Mouse (Mus musculus) C2C12 (cell line): ENCODE measurements around the gene Arhgef3. TPM values are rescaled to one million over a fixed set of nuclear protein-coding genes. Genes with fewer than 3 reads are reported as not detected.

Experiments used
- H3K27me3 ChIP-seq: one replicate; pipeline ENCODE4 v1.6.1; 2011; ENCODE audit not compliant: control insufficient read depth, insufficient read depth, insufficient read length
- H3K36me3 ChIP-seq: one replicate; pipeline ENCODE4 v1.6.1; 2011; ENCODE audit not compliant: control insufficient read depth, insufficient read depth
- H3K4me3 ChIP-seq: one replicate; pipeline ENCODE4 v1.5.1; 2011; ENCODE audit warnings: mild to moderate bottlenecking, control low read depth; ENCODE audit not compliant: poor library complexity, insufficient read depth, severe bottlenecking
- H3K79me2 ChIP-seq: one replicate; pipeline ENCODE4 v1.6.1; 2011; ENCODE audit not compliant: control insufficient read depth, insufficient read depth
- H3K79me3 ChIP-seq: one replicate; pipeline ENCODE4 v1.6.1; 2011; ENCODE audit warnings: low read depth, control low read depth
- H3ac ChIP-seq: one replicate; pipeline ENCODE3; 2011; ENCODE audit warnings: low read depth; ENCODE audit not compliant: control insufficient read depth, insufficient read length
- CEBPB ChIP-seq: IDR thresholded peaks from one replicate; pipeline ENCODE4 v1.6.1; 2011; ENCODE audit warnings: low read depth, mild to moderate bottlenecking, control low read depth, moderate library complexity
- CTCF ChIP-seq: IDR thresholded peaks from one replicate; pipeline ENCODE4 v1.5.1; 2011; ENCODE audit not compliant: control insufficient read depth, insufficient read depth, insufficient read length
- FOSL1 ChIP-seq: IDR thresholded peaks from one replicate; pipeline ENCODE4 v1.8.0; 2011; ENCODE audit warnings: mild to moderate bottlenecking, low read length; ENCODE audit not compliant: poor library complexity, insufficient read depth, severe bottlenecking
- MAX ChIP-seq: IDR thresholded peaks from one replicate; pipeline ENCODE4 v1.6.1; 2011; ENCODE audit warnings: mild to moderate bottlenecking, control low read depth
- MYOD1 ChIP-seq: IDR thresholded peaks from one replicate; pipeline ENCODE4 v1.6.1; 2011; ENCODE audit warnings: low read depth; ENCODE audit not compliant: control insufficient read depth, insufficient read length
- MYOG ChIP-seq: IDR thresholded peaks from one replicate; pipeline ENCODE4 v1.6.1; 2011; ENCODE audit not compliant: control insufficient read depth, insufficient read length; ENCODE audit errors: extremely low read depth
- USF1 ChIP-seq: IDR thresholded peaks from one replicate; pipeline ENCODE4 v1.6.1; 2011; ENCODE audit warnings: low read depth, mild to moderate bottlenecking, control low read depth, moderate library complexity
- polyA plus RNA-seq: library from polyadenylated mRNA; unstranded; fragments of >200 nt; fragmentation: generic; extraction: Trizol; gene quantifications from one replicate; pipeline ENCODE4 v1.2.1, GENCODE M21; 2012; ENCODE audit warnings: missing spikeins

The Arhgef3 gene
- polyA plus RNA-seq, 1 experiment = 1.1 TPM

DNA sequence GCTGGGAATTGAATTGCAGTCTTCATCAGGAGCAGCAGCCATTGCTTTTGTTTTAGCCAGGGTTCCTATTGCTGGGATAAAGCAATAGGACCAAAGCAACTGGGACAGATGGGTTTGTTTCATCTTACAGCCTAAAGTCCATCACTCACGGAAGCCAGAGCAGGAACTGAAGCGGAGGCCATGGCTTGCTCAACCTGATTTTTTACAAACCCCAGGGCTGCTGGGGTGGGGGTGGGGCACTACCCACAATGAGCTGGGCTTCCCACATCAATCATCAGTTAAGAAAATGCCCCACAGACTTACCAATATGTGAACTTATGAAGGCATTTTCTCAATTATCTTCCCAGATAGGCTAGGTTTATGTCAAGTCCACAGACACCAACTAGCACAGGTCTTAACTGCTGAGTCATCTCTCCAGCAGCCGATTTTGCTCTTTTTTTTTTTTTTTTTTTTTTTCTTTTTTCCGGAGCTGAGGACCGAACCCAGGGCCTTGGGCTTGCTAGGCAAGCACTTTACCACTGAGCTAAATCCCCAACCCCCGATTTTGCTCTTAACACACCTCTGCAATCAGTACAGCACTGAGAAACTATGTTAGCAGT lies 59.6 kb downstream of the Arhgef3 start:
- Histone ChIP-seq H3K36me3 (no peaks in the 10 kb centered on the region), H3K79me2 (no peaks in the 10 kb centered on the region), H3K27me3 (no peaks in the 10 kb centered on the region), H3K4me3 (no peak overlapping the region), H3ac (no peak overlapping the region), H3K79me3 (no peaks in the 10 kb centered on the region)
- TF ChIP-seq MYOD1 = no peak

- Histone ChIP-seq H3K79me2 (no peaks in the 10 kb centered on the region), H3K27me3 (no peaks in the 10 kb centered on the region), H3K79me3 (no peaks in the 10 kb centered on the region), H3K36me3 (no peaks in the 10 kb centered on the region), H3ac (no peak overlapping the region), H3K4me3 (no peak overlapping the region)
- TF ChIP-seq MAX (no peak), CEBPB (no peak)
These were observed 60.2 kb downstream of the Arhgef3 start for GRCm38 (mm10) chr14:27174831-27175301.

DNA sequence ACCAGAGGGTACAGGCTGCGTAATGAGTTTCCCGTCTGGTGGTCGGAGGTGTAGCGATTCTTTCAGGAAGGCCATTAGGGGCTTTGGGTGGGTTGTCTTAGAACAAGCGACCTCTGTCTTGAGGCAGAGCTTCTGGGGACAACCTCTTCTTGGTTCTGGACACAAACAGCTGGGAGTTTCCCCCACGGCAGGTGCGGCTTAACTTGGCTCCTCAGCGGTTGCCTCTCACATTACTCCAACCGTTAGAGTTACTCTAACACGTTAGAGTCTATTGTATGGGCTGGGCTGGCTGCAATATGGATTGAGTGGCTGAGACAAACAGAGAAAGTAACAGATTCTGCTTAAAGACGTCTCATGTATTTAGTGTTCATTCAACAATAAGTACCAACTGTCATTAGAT lies 60.6 kb downstream of the Arhgef3 start:
- Histone ChIP-seq H3ac (no peak overlapping the region), H3K79me3 (no peaks in the 10 kb centered on the region), H3K27me3 (no peaks in the 10 kb centered on the region), H3K36me3 (no peaks in the 10 kb centered on the region), H3K4me3 (no peak overlapping the region), H3K79me2 (no peaks in the 10 kb centered on the region)
- TF ChIP-seq FOSL1 = no peak
- TF ChIP-seq USF1 = no peak
- no peak for TF ChIP-seq CTCF
- TF ChIP-seq MYOD1 = no peak
- no peak for TF ChIP-seq MAX
- TF ChIP-seq CEBPB = no peak
- no peak for TF ChIP-seq MYOG

DNA sequence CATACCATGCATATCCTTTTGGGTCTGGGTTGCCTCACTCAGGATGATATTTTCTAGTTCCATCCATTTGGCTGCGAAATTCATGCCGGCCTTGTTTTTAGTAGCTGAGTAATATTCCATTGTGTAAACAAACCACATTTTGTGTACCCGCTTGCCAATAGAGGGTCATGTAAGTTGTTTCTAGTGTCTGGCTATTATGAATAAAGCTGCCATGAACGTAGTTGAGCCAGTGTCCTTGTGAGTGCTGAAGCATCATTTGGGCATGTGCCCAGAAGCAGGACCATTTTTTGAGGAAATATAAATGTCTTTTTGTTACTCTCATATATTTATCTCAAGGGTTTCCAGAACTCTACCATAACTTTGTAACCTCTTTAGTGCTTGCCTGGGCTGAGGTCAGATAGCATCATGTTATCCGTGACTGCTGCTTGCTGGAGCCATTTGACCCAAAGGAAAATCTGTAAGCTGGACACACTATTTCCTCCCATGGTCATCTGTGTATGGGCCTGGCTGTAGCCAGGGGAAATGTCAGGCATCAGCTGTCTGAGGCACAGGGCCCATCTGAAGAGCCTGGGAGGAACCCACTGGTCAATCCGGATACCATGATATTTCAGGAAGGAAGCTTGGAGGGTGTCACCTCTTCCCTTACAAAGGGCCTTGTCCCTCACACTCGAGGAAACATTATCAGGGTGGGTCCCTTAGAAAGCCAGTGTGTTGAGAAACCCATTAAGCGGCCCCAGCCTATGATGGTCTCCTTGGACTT lies 63.3 kb downstream of the Arhgef3 start:
- no peaks in the 10 kb centered on the region for H3K27me3 ChIP-seq
- no peaks in the 10 kb centered on the region for H3K79me3 ChIP-seq
- no peaks in the 10 kb centered on the region for H3K79me2 ChIP-seq
- no peak for TF ChIP-seq USF1
- TF ChIP-seq MYOG = no peak
- TF ChIP-seq CTCF = no peak
- TF ChIP-seq FOSL1 = no peak
- no peak for TF ChIP-seq MAX
- no peak for TF ChIP-seq CEBPB
- no peak for TF ChIP-seq MYOD1
- no peak overlapping the region for H3ac ChIP-seq
- H3K36me3 ChIP-seq = no peaks in the 10 kb centered on the region
- no peak overlapping the region for H3K4me3 ChIP-seq

DNA sequence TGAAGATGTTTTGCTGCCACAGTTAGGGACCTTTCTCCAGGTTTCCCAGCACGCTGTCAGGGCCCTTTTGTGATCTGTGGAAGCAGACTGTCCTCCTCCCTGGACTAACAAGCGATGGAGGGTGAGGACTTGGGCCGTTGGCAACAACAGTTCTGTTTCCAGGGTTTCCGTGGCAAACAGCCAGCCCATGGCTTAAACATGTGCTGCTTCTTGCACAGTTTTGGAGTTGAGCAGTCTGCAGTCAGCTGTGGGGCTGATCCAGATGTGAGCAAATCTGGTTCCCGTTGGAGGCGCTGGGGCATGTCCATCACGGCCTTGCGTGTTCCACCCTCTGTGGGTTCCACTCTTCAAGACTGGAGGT lies 63.8 kb downstream of the Arhgef3 start:
- no peaks in the 10 kb centered on the region for H3K79me3 ChIP-seq
- TF ChIP-seq FOSL1 = no peak
- no peak for TF ChIP-seq CEBPB
- no peak for TF ChIP-seq MYOD1
- TF ChIP-seq MYOG = no peak
- TF ChIP-seq CTCF = no peak
- no peak for TF ChIP-seq USF1
- TF ChIP-seq MAX = no peak
- H3K4me3 ChIP-seq = no peak overlapping the region
- H3K27me3 ChIP-seq = no peaks in the 10 kb centered on the region
- no peaks in the 10 kb centered on the region for H3K79me2 ChIP-seq
- H3K36me3 ChIP-seq = no peaks in the 10 kb centered on the region
- H3ac ChIP-seq = no peak overlapping the region

- TF ChIP-seq MYOD1 (no peak), CTCF (no peak), MAX (no peak), FOSL1 (no peak)
- H3K79me3 ChIP-seq = no peaks in the 10 kb centered on the region
- H3ac ChIP-seq = no peak overlapping the region
- H3K36me3 ChIP-seq = no peaks in the 10 kb centered on the region
- H3K27me3 ChIP-seq = no peaks in the 10 kb centered on the region
- H3K4me3 ChIP-seq = no peak overlapping the region
- H3K79me2 ChIP-seq = no peaks in the 10 kb centered on the region
These were observed 65.1 kb downstream of the Arhgef3 start for GRCm38 (mm10) chr14:27179771-27180170.
